Mouse (Mus musculus) 3134 (cell line): ENCODE results near the gene Vmn1r128.
"Not testable (repeated sequence)": the region's sequence is repeated elsewhere in the genome, so short reads cannot be mapped to it uniquely, and the experiment has no call there.

Experiments used
- DNase-seq: peaks from one replicate; pipeline ENCODE4 v3.0.0-alpha.2; 2011; ENCODE audit warnings: low spot score; ENCODE audit not compliant: insufficient read length; ENCODE audit errors: extremely low read depth

The Vmn1r128 gene

GRCm38 (mm10) chr7:21349073-21349472 lies at the start of gene Vmn1r128:
Vmn1r128 (plus strand) TSS chr7:21349373.
- DNase-seq = not testable (repeated sequence)

- DNase-seq = not testable (repeated sequence)
Measured at GRCm38 (mm10) chr7:21301367-21301766, 47.8 kb upstream of the Vmn1r128 start, which contains the start of gene Vmn1r126. Vmn1r126 (minus strand) TSS chr7:21301467.

- DNase-seq = not testable (repeated sequence)
Measured at GRCm38 (mm10) chr7:21319761-21320160, 29.4 kb upstream of the Vmn1r128 start, which contains the start of gene Vmn1r127. Vmn1r127 (minus strand) TSS chr7:21319861.

- not testable (repeated sequence) for DNase-seq
Measured at GRCm38 (mm10) chr7:21361191-21361590, 12.0 kb downstream of the Vmn1r128 start, which contains the start of gene Vmn1r129. Vmn1r129 (minus strand) TSS chr7:21361291.
